Mouse (Mus musculus): Measurements from ENCODE around the gene Flt1. TPM values are rescaled to one million over a fixed set of nuclear protein-coding genes. Genes with fewer than 3 reads are reported as not detected.

Gene Flt1
- polyA plus RNA-seq, 1 experiment from 2014 or later: 12.9 TPM

DNA sequence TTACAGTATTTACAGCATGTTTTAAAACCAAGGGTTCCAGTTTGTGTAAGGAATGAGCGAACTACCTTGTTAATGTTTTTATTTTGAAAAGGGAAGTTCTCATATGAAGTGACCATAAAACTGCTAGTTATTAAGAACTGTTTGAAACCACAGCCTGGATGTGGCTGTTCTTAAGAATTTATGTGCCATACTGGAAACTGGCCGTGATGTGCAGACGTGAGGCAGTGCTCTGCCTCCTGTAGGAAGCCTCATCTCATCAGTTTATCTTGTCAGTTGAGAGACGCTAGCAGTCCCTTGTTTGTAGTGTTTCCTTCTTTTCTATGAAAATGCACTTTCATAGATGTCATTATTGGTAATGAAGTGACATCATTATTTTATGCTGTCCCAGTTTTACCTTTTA, 186.0 kb downstream of the Flt1 start:
- no peak for ATAC-seq (ENCODE audit: insufficient number of reproducible peaks, low FRiP score, low TSS enrichment, low read depth)
- Histone ChIP-seq H3K36me3 (peaks cover 50% of the 10 kb centered on the region), H3K4me1 (no peaks in the 10 kb centered on the region), H3K27ac (replicated peaks) (no peak overlapping the region), H3K9ac (no peak overlapping the region), H3K4me3 (replicated peaks) (no peak overlapping the region), H3K27me3 (no peaks in the 10 kb centered on the region), H3K9me3 (replicated peaks) (no peaks in the 10 kb centered on the region), H3K4me2 (replicated peaks) (no peak overlapping the region)
- 93% methylated on average over 4 of the region's 4 CpGs for WGBS

- Histone ChIP-seq H3K4me2 (replicated peaks) (no peak overlapping the region), H3K36me3 (peaks cover 50% of the 10 kb centered on the region)
- no peak for ATAC-seq (ENCODE audit: insufficient number of reproducible peaks, low FRiP score, low TSS enrichment, low read depth)
Observed at GRCm38 (mm10) chr5:147539409-147539808, 186.4 kb downstream of the Flt1 start.

GRCm38 (mm10) chr5:147532031-147532430, 193.8 kb downstream of the Flt1 start:
- H3K4me1 ChIP-seq: no peaks in the 10 kb centered on the region
- peaks cover 24% of the 10 kb centered on the region for H3K36me3 ChIP-seq
- no peak for ATAC-seq (ENCODE audit: insufficient number of reproducible peaks, low FRiP score, low TSS enrichment, low read depth)
- no peak overlapping the region for H3K9ac ChIP-seq
- 94% methylated on average over 6 of the region's 6 CpGs for WGBS
- no peak overlapping the region for H3K4me2 ChIP-seq (replicated peaks)
- H3K4me3 ChIP-seq (replicated peaks): no peak overlapping the region
- H3K27ac ChIP-seq (replicated peaks): no peak overlapping the region
- no peaks in the 10 kb centered on the region for H3K27me3 ChIP-seq
- no peaks in the 10 kb centered on the region for H3K9me3 ChIP-seq (replicated peaks)

More at GRCm38 (mm10) chr5:147539409-147539808, 186.4 kb downstream of the Flt1 start:
- Histone ChIP-seq H3K9me3 (replicated peaks) (no peaks in the 10 kb centered on the region), H3K4me3 (replicated peaks) (no peak overlapping the region), H3K27me3 (no peaks in the 10 kb centered on the region), H3K27ac (replicated peaks) (no peak overlapping the region), H3K4me1 (no peaks in the 10 kb centered on the region), H3K9ac (no peak overlapping the region)
- 93% methylated on average over 4 of the region's 4 CpGs for WGBS

GRCm38 (mm10) chr5:147527788-147528187, 198.0 kb downstream of the Flt1 start:
- WGBS: 88% methylated on average over 3 of the region's 3 CpGs
- peaks cover 33% of the 10 kb centered on the region for H3K36me3 ChIP-seq
- no peak overlapping the region for H3K4me2 ChIP-seq (replicated peaks)
- H3K4me1 ChIP-seq: no peaks in the 10 kb centered on the region
- H3K27ac ChIP-seq (replicated peaks): no peak overlapping the region
- no peak overlapping the region for H3K9ac ChIP-seq
- no peak overlapping the region for H3K4me3 ChIP-seq (replicated peaks)
- ATAC-seq (ENCODE audit: insufficient number of reproducible peaks, low FRiP score, low TSS enrichment, low read depth): no peak
- no peaks in the 10 kb centered on the region for H3K9me3 ChIP-seq (replicated peaks)
- no peaks in the 10 kb centered on the region for H3K27me3 ChIP-seq

- Histone ChIP-seq H3K9me3 (replicated peaks) (no peaks in the 10 kb centered on the region), H3K4me2 (replicated peaks) (no peak overlapping the region), H3K27ac (replicated peaks) (no peak overlapping the region), H3K9ac (no peak overlapping the region), H3K36me3 (peaks cover 38% of the 10 kb centered on the region), H3K4me3 (replicated peaks) (no peak overlapping the region), H3K4me1 (no peaks in the 10 kb centered on the region), H3K27me3 (no peaks in the 10 kb centered on the region)
- ATAC-seq (ENCODE audit: insufficient number of reproducible peaks, low FRiP score, low TSS enrichment, low read depth): no peak
- 85% methylated on average over 6 of the region's 6 CpGs for WGBS
Observed at GRCm38 (mm10) chr5:147527006-147527405, 198.8 kb downstream of the Flt1 start.

Other genes starting within 250 kb of the Flt1 start
- 431 and 459 TPM in 2 replicates for gene Pomp, start 134.4 kb upstream of the Flt1 start, polyA plus RNA-seq (2015; fragmentation: Nextera tagmentation; extraction: Ambion mirVana)
- 3.7 and 4.6 TPM in 2 replicates for gene Slc46a3, start 168.8 kb upstream of the Flt1 start, polyA plus RNA-seq (2015; fragmentation: Nextera tagmentation; extraction: Ambion mirVana)
- 4.5 and 4.9 TPM in 2 replicates for gene Mtus2, start 231.3 kb upstream of the Flt1 start, polyA plus RNA-seq (2015; fragmentation: Nextera tagmentation; extraction: Ambion mirVana)

All from embryonic facial prominence, embryonic 15.5 days (tissue).